Mouse (Mus musculus) ovary, postnatal 14 days (tissue): ENCODE data around the gene Pirt.

Experiments used
- DNase-seq: peaks from one replicate; pipeline ENCODE4 v3.0.0; 2022; ENCODE audit warnings: low spot score

Pirt gene

GRCm38 (mm10) chr11:66911811-66912210 is at the start of gene Pirt:
Pirt (plus strand) TSS chr11:66911981.
- no peak for DNase-seq

DNA sequence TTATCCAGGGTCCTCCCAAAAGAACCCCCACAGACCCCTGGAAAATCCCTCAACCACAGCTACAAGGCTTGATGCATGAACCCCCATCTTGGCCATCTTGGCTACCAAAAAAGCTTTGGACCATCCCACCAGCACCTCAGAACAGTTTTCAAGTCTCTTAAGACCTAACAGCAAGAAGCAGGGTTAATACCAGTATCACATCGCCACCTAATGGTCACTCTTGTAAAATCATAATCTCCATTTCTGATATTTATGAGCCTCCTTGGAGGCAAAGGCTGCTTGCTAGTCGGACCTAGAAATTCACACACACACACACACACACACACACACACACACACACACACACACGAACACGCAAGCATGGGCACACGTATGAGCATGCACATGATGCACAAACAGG is 40.1 kb upstream of the Pirt start:
- peak; percentile 20 for DNase-seq

DNA sequence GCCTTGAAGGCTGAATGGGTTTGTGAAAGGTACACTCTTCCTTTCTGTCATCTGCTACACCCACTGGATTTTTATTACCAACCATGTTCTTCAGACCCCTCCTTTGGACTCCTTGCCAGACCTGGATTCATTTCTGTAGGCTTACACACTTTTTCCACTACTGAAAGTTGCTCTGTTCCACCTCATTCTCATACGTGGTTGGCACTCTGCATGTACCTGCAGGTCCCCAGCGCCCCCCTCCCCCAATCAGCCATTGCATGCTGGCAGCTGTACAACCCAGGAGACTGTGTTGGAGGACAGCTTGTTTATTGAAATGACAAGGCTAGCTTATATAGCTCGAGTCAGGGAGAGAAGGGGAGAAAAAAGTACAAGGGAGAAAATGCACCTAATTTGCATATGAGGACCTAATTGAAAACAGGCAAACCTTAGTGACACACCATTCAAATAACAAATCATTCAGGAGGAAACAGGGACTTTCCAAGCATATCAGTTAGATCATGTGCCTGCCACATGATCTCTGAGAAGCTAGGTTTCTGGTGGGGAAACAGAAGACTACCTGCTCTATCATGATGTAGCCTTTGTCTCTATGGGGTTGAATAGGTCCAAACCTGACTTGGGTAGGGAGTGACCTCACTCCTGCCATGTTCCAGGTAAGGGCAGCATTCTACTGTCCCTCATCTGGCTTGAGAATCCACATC is 38.9 kb upstream of the Pirt start:
- no peak for DNase-seq

DNA sequence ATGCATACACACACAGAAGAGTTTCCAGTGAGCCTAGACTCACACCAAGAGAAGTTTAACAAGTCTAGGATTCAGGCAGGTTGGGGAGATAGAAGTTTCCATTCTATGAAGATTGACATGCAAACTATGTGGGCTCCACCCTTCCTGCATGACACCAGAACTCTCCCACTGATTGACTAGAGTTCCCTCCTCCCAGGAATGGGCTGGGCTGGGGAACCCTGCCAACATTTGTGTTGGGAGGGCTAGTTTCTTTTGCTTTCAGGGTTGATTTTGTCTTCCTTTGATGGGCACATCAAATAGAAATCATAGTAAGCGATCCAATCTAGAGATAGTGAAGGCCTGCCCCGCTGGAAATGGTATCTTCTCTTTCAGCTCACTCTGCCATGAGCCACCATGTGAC is 30.5 kb upstream of the Pirt start:
- DNase-seq, result no peak

GRCm38 (mm10) chr11:66882224-66883040 is 29.3 kb upstream of the Pirt start:
- no peak for DNase-seq

GRCm38 (mm10) chr11:66892536-66892935 is 19.2 kb upstream of the Pirt start:
- DNase-seq, result no peak

- no peak for DNase-seq
Observed at GRCm38 (mm10) chr11:66898747-66899146, 13.0 kb upstream of the Pirt start.

DNA sequence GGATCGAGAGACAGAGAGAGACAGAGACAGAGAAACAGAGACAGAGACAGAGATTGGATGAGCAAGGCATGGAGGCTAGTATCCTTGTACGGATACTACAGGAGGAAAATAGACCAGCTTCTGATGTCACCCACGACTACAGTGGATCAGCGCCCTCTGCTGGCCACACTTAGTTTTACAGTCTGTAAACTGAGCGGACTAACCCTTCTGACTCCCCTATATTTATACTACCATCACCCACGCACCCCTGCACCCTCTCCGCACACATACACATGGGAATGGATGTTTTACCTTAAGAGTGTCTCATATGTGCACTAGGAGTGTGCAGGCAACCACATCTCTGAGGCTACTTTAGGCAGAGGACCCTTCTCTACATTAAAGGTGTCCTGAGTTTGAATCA is 12.4 kb upstream of the Pirt start:
- DNase-seq, result peak; percentile 54

DNA sequence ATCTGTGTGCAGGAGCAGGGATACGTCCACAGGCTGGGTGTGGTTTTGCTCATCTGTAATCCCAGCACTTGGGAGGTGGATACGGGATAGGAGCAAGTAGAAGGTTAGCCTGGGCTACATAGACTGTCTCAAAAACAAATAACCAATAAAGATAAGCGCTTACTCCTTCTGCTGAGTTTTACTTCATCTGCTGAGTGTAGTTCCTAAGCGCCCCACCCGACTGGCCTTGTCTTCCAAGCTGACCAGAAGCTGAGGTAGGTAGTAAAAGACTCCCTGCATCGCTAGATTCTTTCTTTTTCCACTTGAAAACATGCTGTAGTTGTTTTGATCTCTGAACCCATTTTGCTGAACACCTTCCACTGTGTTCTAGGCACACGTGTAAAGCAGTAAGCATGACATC is 9.0 kb upstream of the Pirt start:
- DNase-seq, result no peak

DNA sequence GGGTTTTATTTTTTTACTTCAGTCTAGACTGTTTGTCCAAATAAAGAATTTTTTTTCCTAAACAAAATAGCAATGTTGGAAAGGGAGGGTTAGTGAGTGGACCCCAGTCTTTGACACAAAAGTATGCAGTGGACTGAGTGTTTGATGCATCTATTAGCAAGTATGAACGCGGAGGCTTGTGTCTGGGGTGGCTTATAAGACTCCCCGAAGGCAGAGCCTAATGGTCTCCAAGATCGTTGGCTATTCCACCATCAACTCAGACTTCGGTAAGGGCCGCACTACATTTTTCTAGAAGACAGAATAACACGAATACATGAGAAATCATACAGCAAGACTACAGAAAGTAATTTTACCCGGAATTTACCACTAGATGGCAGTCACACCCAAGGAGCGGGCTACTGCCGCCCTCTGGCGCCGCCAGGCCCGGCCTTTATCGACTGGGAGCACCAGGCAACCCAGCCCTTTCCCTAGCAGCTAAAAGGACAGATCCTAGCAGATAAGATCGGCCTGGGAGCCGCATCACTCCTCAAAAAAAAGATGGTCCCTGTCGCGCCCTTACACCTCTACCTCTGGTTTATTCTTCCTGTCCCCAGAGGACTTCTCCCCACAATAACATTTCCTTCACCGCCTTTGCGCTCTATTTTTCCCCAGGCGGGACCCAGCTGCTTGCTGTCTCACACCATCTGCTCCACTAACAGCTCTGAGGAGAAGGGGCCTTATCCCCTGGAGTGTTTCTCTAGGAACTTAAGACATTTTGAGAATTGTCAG is 6.0 kb upstream of the Pirt start:
- DNase-seq, result peak; percentile 71

- no peak for DNase-seq
Observed at GRCm38 (mm10) chr11:66912531-66913458, 1.0 kb downstream of the Pirt start.

DNA sequence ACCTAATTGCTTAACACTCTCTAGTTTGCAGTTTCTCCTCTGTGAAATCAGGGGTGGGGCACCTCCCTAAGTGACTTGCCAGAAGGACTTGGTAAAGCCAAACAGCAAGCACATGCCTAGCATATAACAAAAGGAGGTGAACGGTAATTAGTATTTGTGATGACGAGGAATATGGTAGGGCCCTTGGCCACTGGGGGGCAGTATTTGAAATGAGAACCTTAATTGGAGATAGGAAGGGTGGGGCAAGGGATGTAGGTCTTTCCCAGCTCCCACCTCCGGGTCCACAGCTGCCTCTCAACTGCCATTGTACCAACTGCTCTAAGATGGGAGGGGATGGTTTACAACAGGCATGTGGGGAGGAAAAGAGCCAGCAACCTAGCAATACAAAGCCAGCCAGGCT is 2.5 kb downstream of the Pirt start:
- peak; percentile 11 for DNase-seq

DNA sequence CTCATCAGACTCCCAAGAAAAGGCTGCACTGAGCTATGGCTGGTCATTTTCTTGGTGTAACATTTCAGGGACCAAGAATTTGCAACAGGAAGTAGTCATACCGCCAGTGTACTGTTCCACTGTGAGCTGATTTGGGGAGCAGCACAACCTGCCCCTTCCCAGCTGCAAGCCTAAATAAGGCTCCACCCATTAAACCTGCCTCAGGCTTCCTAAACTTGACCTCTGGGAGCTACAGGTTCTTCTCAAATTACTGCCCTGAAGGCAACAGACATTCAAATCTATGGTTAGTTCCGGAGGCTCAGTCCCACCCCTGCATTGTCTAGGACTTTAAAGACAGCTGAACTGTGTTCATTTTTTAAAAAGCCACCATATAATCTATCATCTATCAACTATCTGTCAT is 8.2 kb downstream of the Pirt start:
- DNase-seq, result no peak

DNA sequence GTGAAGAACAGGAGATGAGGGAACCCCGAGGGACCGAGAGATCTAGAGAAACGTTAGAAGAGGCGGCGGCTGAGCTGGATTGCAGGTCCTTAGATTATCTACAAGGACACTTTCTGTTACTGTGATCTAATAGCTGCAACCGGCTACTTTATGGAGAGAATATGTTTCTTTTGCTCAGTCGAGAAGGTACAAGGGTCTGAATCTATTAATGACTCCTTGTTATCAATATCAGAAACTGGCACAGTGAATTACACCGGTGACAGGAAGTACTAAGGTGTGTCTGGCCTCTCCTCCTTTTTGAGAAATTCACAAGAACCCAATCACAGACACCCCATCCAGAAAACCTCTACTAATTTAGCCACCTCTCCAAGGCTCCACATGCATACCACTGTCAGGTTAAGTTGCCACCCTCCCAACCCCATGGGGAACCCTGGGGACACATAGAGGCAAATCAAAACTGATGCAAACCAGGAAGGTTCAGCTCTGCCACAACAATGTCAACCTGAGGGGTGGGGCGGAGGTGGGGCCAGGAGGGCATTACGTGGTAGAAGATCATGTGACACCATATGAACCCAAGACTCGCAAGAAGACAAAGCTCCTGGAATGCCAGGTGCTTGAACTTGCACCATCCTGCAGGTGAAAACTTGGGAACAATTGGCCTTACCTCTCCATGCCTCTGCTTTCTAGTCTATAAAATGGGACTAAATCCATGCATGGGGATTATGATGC is 12.5 kb downstream of the Pirt start:
- no peak for DNase-seq

- no peak for DNase-seq
Observed at GRCm38 (mm10) chr11:66928311-66928710, 16.5 kb downstream of the Pirt start.

DNA sequence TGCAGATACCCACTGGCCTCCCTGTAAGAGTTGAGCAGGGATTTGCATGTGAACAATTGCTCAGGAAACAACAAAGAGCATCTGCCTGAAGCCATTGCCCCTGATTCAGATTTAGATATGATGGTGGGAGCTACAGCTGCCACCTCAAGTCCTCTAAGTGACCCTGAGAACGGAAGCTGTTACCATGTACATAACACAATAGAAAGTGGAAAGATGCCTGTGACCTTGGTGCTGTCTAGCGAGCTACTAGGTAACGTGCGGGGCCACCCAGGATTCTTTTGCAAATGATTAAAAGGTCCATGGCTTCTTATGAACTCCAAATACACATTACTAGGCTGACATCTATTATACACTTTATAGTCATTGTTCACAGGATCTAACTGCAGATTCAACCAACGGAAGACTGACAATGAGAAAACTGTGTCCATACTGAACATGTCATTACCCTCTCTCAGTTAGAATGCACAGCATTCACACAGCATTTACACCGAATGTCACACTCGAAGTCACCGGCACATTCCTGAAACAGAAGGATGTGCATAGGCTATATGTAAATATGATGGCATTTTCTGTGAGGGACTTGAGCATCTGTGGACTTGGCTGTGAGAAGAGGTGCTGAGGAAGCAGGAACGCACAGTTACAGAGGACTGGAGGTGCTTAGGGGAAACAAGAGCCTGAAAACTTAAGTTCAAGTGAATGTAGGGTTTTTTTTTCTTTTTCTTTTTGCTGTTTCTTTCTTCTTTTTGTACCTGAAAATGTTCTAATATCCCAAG is 21.2 kb downstream of the Pirt start:
- DNase-seq, result no peak

- DNase-seq, result no peak
Observed at GRCm38 (mm10) chr11:66934428-66935173, 22.8 kb downstream of the Pirt start.

- DNase-seq, result no peak
Observed at GRCm38 (mm10) chr11:66942011-66942410, 30.2 kb downstream of the Pirt start.

DNA sequence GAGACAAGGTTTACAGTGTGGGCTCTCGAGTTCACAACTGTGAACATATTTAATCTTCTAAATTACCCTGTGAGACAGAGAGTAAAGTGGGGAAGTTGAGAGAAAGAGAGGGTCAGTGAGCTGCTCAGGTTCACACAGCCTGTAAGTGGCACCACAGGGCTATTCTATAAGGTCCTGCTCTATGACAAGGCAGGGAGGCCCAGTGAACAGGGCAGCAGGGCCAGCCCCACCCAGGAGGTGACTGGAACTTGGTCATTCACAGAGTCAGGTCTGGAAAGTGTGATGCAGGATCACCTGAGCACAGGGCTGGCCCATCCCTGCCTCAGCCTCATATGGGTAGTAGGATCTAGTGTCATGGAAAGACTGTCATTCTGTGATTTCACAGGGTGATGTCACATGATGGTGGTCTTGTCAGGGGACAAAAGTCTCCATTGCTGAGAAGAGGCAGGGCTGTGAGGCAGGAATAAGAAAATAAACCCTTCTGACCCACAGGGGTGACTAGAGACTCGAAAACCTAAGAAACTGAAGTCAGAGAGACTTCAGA is 33.5 kb downstream of the Pirt start:
- no peak for DNase-seq
